Mouse (Mus musculus): ENCODE data around the gene Adam11.

DNA sequence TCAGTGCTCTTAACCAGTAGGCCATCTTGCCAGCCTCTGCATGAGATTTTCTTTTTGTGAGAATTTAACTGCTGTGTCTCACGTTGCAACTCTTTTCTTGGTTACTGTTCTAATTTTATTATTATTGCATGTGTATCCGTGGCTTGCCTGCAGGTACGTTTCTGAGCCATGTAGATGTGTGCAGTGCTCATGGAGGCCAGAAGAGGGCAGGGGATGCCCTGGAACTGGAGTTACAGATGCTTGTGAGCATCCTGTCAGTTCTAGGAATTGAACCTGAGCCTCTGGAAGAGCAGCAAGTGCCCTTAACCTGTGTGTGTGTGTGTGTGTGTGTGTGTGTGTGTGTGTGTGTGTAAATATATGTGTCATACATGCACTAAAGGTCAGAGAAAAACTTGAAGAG, 35.7 kb upstream of the Adam11 start:
- TF ChIP-seq CTCF (IDR thresholded peaks at IDR 0.05; ENCODE audit: low read depth) (peak; percentile 41), EP300 (IDR thresholded peaks at IDR 0.05; ENCODE audit: low read depth) (no peak)
